Mouse (Mus musculus): ENCODE data around the gene Pole4.

The Pole4 gene

DNA sequence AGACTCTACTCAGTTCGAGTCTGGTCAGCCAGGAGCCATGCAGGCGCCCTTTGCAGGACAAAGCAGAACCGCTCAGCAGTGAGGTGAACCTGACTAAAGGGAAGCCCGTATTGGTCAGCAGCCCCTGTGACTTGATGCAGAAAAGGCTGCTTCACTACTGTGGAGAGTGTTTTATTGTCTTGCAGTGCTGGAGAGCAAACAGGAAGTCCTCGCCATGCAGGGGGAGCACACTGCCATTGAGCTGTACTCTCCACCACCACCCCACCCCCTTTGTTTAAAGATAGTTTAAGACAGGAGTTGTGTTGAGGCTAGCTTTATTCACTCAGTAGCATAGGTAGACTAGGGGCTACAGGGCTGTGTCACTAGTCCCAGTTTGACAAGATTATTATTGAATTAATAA lies at the start of gene Pole4:
Pole4 (minus strand) TSS at position 145 of the 400 bp plus-strand sequence.
- DNase-seq: no peak

- no peak for DNase-seq
These were observed 49.6 kb upstream of the Pole4 start for GRCm38 (mm10) chr6:82754769-82755168.

DNA sequence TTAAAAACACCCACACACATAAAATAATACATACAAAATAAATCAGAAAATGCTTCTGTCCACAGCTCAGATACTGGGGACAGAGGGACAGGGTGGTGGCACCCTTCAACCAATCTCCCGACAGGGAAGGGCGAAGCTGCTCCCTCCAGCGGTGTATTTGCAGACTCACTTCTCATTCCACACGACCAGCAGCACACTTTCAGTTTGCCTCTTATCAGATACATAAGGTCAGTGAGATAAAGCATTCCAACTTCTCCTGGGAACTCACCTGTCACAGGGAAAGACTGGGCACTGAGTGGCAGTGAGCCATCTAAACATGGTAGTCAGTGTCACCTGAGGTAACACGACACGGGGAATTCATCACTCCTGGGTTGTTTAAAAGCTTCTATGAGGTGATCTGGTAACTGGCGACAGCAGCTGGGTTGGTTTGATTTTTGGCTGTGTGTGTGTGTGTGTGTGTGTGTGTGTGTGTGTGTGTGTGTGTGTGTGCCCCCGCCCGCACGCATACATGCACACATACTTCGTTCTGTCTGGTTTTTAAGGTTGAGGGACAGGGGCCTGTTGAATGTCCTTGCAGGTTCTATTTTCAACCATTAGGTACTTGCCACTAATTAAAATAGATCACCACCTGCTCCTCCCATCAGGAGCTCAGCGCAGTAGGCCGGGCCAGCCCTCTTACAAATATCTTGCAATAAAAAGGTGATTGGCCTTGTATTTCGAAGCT lies 48.6 kb upstream of the Pole4 start:
- no peak for DNase-seq

DNA sequence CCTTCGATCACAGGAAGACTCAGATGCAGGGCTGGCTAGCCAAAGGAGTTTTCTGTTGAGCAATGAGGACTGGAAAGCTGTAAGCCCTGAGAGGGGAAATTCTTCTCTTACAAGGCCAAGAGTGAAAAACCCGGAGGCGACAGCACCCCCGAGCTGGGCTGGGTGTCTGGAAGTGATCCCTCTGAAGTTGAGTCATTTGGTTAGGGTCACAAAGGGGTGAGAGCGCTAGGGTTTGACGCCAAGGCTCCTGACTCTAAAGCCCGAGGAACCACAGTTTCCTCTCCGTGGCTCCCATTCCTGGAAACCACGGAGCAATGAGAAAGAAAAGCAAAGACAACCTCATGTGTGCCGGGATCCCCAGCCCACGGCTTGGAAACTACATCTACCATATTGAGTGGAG lies 47.9 kb upstream of the Pole4 start:
- no peak for DNase-seq

DNA sequence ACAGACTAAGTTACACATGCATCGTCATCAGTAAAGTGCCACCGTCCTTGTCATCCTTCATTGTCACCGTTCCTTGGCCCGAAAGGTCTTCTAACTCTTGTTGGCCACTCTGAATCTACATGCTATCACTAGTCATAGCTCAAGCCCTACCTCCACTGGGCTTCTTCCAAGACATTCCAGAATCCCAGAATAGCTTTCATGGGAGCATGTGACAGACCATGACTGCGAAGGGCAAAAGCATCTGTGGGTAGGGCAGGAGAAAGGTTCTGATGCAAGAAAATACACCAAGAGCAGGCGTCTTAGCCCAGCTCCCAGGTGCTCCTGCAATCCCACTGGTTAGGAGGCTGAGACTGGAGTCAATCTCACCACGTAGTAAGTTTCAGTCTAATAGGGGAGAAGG lies 46.6 kb upstream of the Pole4 start:
- no peak for DNase-seq

- no peak for DNase-seq
These were observed 45.9 kb upstream of the Pole4 start for GRCm38 (mm10) chr6:82751031-82751430.

GRCm38 (mm10) chr6:82750063-82750462 lies 44.9 kb upstream of the Pole4 start:
- DNase-seq: no peak

- DNase-seq: no peak
These were observed 43.0 kb upstream of the Pole4 start for GRCm38 (mm10) chr6:82748106-82748672.

DNA sequence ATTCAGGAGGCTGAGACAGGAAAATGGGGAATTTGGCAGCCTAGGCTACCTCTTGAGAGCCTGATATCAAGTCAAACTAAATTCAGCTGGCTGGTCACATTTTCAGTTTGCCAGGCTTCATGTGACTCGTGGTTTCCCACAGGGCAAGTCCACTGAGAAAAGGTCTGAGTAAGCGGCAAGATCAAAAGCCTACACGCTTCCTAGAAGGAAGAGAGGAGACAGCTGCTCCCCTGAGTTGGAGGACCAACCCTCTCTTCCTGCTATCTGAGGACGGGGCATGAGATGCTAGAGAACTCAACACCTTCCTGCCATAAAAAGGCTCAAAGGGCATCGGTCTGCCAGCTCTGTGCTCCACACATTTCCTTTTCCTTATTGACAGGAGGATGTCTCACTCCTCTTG lies 41.9 kb upstream of the Pole4 start:
- DNase-seq: no peak

DNA sequence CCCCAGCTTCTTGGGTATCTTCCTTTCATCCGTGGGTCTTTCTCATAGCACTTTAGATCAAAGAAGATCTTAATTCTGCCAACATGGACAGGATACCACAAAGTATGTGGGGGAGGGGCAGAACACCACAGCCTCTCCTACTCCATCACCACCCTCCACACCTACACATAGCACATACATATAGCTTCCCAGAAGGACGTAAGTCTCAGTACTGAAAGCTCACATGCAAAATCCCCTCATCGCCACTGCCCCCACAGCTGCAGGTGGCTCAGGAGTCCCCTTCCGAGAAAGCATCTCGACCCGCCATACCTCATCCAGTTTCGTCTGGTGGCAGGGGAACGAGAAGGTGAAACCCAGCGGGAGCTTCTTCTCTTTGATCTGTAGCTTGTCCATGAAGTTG lies 39.4 kb upstream of the Pole4 start:
- peak; percentile 26 for DNase-seq

- no peak for DNase-seq
These were observed 36.3 kb upstream of the Pole4 start for GRCm38 (mm10) chr6:82741518-82741880.

DNA sequence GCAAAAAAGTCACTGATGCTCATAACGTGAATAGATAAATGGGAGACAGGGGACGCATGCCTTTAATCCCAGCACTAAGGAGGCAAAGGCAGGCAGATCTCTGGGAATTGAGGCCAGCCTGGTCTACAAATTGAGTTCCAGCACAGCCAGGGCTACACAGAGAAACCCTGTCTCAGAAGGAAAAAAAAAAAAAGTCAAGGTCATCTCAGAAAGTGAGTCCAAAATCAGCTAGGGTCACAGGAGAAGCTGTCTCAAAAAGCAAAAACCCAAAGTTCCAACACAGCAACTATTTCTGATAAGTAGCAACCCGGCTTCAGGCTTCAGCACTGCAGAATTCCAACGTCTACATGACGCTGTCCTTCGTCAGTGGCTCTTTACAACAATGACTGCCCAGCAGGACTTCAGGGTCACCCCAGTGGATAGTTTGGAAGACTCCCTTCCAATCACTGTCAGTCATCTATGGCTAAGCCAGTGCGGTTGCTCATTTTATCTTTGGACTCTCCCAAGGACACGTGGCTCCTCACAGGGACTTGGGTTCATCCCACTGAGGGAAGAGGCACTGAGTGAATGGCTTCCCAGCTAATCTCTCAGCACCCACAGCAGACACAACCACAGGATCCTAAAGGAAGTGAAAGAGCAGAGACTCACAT lies 35.8 kb upstream of the Pole4 start:
- DNase-seq: no peak

DNA sequence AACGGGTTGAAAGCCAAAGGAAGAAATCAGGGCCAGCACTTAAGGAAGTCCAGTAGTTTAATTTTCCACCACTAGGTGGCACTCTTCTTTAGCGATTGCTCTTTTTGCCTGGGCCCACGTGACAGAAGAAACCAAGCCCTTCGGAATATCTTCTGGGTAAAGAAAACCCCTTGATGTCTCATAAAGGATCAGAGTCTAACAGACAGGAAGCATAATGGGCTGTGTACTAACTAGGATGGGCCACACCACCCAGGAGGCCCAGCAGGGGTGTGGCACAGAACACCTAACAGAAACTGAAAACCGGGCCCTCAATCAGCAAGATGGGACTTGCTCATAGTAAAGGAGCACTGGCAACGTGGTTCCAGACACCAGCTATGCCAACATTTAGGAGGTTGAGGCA lies 35.1 kb upstream of the Pole4 start:
- DNase-seq: peak; percentile 43

DNA sequence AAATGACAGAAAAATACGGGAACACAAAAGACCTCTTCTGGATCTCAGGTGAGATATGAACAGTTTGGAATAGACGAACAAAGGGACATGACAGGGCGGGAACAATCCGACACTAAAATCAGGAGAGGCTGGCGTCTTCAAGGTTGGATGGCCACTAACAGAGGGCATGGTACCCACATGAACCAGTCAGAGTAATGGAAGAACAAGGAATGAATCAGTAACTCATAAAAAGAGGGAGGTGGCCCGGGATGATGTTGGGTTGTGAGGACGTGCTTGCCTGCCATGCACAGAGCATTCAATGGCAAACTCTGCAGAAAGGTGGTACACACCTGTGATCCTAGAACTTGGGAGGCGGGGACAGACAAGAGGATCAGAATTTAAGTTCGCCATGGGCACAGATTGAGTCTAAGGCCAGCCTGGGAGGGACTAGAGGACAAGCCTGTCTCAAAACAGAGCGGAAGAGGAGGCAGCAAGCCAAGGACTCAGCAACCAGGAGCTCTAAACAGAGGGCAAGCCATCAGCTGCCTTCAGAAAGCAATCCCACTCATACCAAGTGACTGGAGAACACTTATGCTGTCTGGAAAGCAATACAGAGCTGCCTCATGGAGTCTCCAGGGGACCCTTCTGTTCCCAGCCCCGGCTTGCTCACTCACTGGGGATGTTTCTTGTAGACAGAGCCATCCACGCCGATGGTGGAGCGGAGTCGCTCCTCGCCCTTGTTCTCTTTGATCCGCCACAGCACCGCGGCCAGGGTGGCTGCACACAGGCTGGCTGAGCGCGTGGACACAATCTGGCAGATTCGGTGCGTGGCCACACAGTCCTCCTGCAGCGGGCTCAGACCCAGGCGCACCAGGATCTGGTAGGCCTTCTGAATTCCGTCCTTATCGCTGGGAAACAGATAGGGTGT lies 32.7 kb upstream of the Pole4 start:
- DNase-seq: no peak

GRCm38 (mm10) chr6:82736626-82737600 lies 31.7 kb upstream of the Pole4 start:
- DNase-seq: no peak

- no peak for DNase-seq
These were observed 30.2 kb upstream of the Pole4 start for GRCm38 (mm10) chr6:82735347-82735746.

- DNase-seq: no peak
These were observed 23.5 kb upstream of the Pole4 start for GRCm38 (mm10) chr6:82728635-82729034.

DNA sequence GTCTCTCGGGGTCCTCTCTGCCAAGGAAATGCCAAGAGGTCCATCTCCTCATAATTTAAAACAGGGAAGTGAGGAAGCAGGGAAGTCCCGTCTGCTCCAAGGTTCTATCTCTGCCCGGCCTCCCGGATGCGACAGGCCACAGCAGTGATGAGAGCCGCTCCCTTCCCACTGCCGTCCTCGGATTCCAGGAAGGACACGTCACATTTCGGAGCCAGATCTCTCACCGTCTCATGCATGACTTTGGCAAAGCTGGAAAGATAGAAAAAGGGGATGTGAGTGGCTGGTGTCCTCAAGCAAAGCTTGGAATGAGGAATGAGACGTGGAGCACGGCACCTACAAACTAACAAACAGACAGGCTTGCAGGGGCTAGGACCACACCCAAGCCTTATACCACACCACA lies 22.0 kb upstream of the Pole4 start:
- DNase-seq: no peak

DNA sequence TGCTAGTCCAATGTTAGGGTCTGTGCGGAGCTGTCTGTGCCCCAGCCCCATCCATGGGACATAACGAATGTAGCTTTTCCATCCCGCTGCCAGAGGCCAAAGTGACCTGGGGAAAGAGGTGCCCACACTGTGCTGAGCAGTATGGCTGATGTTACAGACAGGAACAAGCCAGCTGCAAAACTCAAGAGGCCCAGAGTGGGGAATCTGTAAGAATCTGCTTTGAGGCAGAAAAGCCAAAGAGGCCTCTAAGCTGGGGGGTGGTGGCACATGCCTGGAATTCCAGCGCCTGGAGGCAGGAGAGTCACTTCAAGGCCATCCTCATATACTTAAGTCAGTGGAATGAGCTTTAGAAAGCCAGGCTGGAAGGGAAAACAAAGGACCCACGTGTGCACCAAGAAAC lies 18.2 kb upstream of the Pole4 start:
- no peak for DNase-seq

DNA sequence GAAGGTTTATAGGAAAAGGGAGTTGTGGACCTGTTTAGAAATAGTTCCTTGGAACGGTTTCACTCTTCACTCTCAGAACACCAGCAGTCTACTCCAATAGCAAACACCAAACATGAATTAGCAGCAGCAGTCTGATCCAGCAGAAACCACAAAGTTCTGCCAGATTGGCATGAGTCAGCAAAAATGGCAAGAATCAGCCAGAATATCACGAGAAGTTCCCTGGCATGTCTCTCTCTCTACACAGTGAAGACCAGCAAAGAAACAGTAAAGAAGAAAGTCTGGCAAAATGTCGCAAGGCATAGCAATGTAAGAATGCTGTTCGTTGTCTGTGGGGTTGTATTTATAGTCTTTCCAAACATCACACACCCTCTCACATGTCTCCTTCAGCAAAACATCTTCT lies 11.0 kb upstream of the Pole4 start:
- DNase-seq: no peak

GRCm38 (mm10) chr6:82715653-82716052 lies 10.5 kb upstream of the Pole4 start:
- DNase-seq: no peak

- no peak for DNase-seq
These were observed 10.1 kb upstream of the Pole4 start for GRCm38 (mm10) chr6:82715253-82715652.
